Mouse (Mus musculus): ENCODE results near the gene Trim26. TPM values are rescaled to one million over a fixed set of nuclear protein-coding genes. Genes with fewer than 3 reads are reported as not detected.

The Trim26 gene
- polyA plus RNA-seq, 1 experiment from 2014 or later: 17.7 TPM

DNA sequence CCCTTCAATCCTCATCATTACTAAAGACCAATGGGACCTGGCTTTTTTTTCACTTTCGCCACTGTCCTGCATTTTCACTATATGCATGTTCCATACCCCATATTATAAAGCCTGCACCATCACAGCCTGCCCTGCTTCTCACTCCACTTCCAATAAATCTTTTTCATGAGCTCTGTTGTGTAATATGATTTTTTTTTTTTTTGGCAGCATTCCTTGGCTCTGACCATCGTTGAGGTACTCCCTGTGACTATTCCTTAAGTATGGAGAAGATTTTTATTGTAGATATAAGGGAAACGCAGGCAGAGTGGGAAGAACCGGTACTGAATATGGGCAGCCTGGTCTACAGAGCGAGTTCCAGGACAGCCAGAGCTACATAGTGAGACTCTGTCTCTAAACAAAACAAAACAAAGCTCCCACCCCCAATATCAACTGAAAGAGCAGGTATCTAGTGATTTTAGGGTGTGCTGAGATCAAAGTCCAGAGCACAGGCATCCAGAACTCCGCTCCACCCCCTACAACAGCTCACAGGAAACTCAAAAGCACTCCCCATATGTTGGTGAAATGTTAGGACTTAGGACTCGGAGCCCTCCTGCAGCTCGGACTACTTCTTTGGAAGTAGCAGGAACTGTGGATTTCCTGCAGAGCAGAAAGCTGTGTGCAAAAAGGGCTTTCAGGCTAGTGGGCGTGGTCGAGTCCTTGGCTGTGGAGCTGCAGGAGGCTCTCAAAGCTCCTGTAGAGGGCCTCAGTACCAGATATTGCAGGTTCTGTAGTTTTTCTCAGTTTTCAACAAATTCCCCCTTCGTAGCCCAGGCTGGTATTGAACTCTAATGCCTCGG, 1.1 kb upstream of the Trim26 start:
- Histone ChIP-seq H3K36me3 (0 out of 2 replicates have a peak, but pooled peaks cover 5% of the 10 kb centered on the region), H3K9me3 (replicated peaks) (no peaks in the 10 kb centered on the region), H3K9ac (peak overlapping the region; percentile 37; the same call in 1 of the 2 replicates), H3K4me1 (replicated peaks) (peaks cover 14% of the 10 kb centered on the region), H3K4me3 (peak overlapping the region; percentile 73), H3K27me3 (0 out of 2 replicates have a peak, but pooled peaks cover 2% of the 10 kb centered on the region), H3K4me2 (peak overlapping the region; percentile 69), H3K27ac (peak overlapping the region; percentile 96)
- ATAC-seq (replicated peaks; ENCODE audit: insufficient number of reproducible peaks, insufficient read depth, low FRiP score, low read depth): no peak
- 28% methylated on average over 12 of the region's 12 CpGs for WGBS

DNA sequence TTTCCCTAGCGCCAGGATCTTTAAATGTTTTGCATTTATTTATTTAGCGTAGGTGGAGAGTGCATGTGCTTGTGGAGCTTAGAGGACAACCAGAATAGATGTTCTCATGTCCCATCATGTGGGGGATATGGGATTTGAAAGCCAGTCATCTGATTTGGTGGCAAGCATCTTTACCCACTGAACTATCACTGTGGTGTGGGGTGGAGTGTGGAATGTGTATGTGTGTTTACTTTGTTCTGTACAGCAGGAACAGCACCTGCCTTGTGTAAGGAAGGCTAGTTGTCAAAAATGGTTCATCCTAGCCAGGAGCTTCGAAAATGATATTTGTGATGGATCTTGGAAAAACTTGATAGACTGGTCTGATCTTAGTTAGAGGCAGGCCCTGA, 514 bp upstream of the Trim26 start:
- Histone ChIP-seq H3K9me3 (replicated peaks) (no peaks in the 10 kb centered on the region), H3K36me3 (0 out of 2 replicates have a peak, but pooled peaks cover 5% of the 10 kb centered on the region), H3K27me3 (0 out of 2 replicates have a peak, but pooled peaks cover 2% of the 10 kb centered on the region), H3K4me1 (replicated peaks) (peaks cover 14% of the 10 kb centered on the region), H3K4me3 (peak overlapping the region; percentile 73), H3K9ac (peak overlapping the region; percentile 37), H3K4me2 (peak overlapping the region; percentile 69), H3K27ac (peak overlapping the region; percentile 96)
- WGBS: 22% methylated on average over 3 of the region's 3 CpGs
- ATAC-seq (replicated peaks; ENCODE audit: insufficient number of reproducible peaks, insufficient read depth, low FRiP score, low read depth): no peak

DNA sequence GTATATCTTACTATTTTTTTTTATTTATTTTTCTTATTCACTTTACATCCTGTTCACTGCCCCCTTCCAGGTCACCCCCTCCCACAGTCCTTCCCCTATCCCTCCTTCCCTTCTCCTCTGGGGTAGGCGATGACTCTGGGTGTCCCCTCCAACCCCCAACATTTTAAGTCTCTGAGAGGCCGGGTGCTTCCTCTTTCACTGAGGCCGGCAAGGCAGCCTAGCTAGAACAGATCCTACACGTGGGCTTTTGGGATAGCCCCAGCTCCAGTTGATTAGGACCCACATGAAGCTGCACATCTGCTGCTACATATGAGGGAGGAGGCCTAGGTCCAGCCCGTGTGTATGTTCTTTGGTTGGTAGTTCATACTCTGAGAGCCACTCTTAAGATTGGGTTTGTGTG, 2.1 kb downstream of the Trim26 start:
- Histone ChIP-seq H3K27me3 (0 out of 2 replicates have a peak, but pooled peaks cover under 1% of the 10 kb centered on the region), H3K36me3 (0 out of 2 replicates have a peak, but pooled peaks cover 5% of the 10 kb centered on the region), H3K4me2 (no peak overlapping the region), H3K9ac (no peak overlapping the region), H3K4me3 (no peak overlapping the region), H3K9me3 (replicated peaks) (no peaks in the 10 kb centered on the region), H3K4me1 (replicated peaks) (peaks cover 23% of the 10 kb centered on the region), H3K27ac (no peak overlapping the region)
- no peak for ATAC-seq (replicated peaks; ENCODE audit: insufficient number of reproducible peaks, insufficient read depth, low FRiP score, low read depth)
- 77% methylated on average over 5 of the region's 5 CpGs for WGBS

DNA sequence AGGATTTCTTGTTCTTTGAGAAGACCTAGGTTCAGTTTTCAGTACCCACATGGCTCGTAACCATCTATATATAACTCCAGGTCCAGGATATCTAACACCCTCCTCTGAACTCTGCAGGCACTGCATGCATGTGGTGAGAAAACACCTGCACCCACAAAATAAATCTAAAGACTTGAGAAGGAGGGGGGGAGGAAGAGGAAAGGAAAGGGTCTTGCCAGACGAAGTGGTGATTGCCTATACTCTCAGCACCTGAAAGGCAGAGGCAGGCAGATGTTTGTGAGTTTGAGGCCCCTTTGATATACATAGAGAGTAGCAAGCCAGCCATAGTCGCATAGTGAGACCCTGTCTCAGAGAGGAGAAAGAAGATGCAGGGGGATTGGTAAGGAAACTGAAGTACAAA, 3.0 kb downstream of the Trim26 start:
- Histone ChIP-seq H3K4me2 (no peak overlapping the region), H3K9me3 (replicated peaks) (no peaks in the 10 kb centered on the region), H3K4me3 (no peak overlapping the region), H3K27me3 (no peaks in the 10 kb centered on the region), H3K36me3 (0 out of 2 replicates have a peak, but pooled peaks cover 5% of the 10 kb centered on the region), H3K9ac (no peak overlapping the region), H3K27ac (no peak overlapping the region), H3K4me1 (replicated peaks) (peaks cover 32% of the 10 kb centered on the region)
- ATAC-seq (replicated peaks; ENCODE audit: insufficient number of reproducible peaks, insufficient read depth, low FRiP score, low read depth): no peak
- 71% methylated on average over 3 of the region's 3 CpGs for WGBS

DNA sequence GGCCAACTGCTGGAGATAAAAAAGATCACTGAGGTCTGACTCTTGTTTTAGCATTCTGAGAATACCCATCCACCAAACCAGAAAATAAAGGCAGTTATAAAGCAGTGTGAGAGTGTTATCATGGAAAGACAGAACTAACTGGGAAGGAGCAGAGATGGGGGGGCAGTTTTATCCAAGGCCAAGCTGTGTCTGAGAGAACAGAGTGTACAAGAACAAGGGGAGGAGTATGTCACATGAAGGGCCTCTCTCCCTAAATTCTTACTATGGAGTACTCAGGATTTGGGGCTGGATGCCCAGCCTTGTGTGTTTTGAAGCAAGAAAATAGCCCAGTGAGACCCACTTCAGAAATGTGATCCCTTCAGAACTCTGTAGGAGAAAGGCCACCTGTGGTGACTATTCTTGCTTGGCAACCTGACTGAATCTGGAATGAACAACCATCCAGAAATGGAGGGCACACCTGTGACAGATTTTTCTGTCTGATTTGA, 4.1 kb downstream of the Trim26 start:
- Histone ChIP-seq H3K4me1 (replicated peaks) (peaks cover 34% of the 10 kb centered on the region), H3K36me3 (0 out of 2 replicates have a peak, but pooled peaks cover 5% of the 10 kb centered on the region), H3K27ac (no peak overlapping the region), H3K4me3 (no peak overlapping the region), H3K9ac (no peak overlapping the region), H3K27me3 (no peaks in the 10 kb centered on the region), H3K9me3 (replicated peaks) (no peaks in the 10 kb centered on the region), H3K4me2 (no peak overlapping the region)
- ATAC-seq (replicated peaks; ENCODE audit: insufficient number of reproducible peaks, insufficient read depth, low FRiP score, low read depth): no peak

DNA sequence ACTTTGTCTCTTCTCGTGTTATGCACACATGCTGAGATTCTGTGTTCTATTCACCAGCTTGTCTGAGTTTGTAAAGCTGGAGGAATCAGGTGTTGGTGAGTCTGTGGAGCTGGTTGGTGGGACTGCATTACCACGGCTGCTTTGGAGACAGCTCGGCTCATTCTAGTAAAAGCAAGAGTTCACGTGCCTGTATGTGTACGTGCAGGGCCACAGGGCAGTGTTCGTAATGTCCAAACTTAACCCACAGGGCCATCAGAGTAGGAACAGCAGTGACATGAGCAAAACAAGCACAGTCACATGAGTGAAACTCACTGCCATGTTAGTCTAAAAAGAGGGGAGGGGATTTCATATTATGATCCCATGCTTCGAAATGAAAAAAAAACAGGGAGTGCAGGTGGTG, 6.8 kb downstream of the Trim26 start:
- WGBS: 74% methylated on average over 7 of the region's 7 CpGs

DNA sequence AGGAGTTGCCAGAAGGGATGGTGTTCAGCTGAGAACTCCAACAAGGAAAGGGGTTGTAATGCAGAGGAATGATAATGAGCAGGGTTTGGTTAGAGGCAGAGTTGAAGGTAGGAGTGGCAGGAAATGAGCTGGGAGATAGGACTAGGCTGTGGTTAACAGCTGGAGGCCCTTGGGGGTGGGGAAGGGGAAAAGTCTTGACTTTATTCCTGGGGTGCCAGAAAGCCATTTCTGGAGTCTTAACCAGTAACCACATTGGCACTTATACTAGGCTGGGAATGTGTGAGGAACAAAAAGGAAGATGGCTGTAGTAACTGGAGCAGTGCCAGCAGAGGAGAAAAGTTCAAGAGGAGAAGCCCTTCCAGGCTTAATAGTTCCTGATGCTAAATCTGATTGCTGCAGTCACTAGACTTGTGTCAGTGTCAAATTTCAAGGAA, 7.4 kb downstream of the Trim26 start:
- no peak for ATAC-seq (replicated peaks; ENCODE audit: insufficient number of reproducible peaks, insufficient read depth, low FRiP score, low read depth)
- Histone ChIP-seq H3K27ac (0 out of 2 replicates have a peak overlapping the region, but pooled peaks have one; percentile 7), H3K4me1 (replicated peaks) (peaks cover 22% of the 10 kb centered on the region), H3K27me3 (no peaks in the 10 kb centered on the region), H3K9ac (no peak overlapping the region), H3K9me3 (replicated peaks) (no peaks in the 10 kb centered on the region), H3K4me3 (no peak overlapping the region), H3K4me2 (no peak overlapping the region), H3K36me3 (0 out of 2 replicates have a peak, but pooled peaks cover 3% of the 10 kb centered on the region)

More for the DNA sequence above, 6.8 kb downstream of the Trim26 start:
- Histone ChIP-seq H3K27me3 (no peaks in the 10 kb centered on the region), H3K4me1 (replicated peaks) (peaks cover 22% of the 10 kb centered on the region), H3K4me2 (no peak overlapping the region), H3K9me3 (replicated peaks) (no peaks in the 10 kb centered on the region), H3K36me3 (0 out of 2 replicates have a peak, but pooled peaks cover 5% of the 10 kb centered on the region), H3K4me3 (no peak overlapping the region), H3K9ac (no peak overlapping the region), H3K27ac (no peak overlapping the region)
- no peak for ATAC-seq (replicated peaks; ENCODE audit: insufficient number of reproducible peaks, insufficient read depth, low FRiP score, low read depth)

DNA sequence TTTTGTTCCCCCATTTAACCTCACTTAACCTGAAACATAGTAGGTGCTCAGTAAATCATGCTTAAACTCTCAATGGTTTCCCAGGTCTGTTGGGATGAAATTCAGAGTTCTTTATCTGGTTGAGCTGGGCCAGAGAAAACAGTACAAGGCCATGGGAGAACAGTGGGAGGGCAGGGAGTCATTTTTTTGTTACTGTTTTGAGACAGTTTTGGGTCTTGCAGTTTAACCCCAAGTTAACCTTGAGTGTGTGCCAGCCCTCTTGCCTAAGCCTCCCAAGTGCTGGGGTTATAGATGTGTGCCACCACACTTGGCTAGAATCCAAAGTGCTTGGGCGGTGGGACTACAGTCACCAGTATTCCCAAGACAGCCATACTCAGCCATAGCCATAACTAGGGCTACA, 7.8 kb downstream of the Trim26 start:
- Histone ChIP-seq H3K27ac (no peak overlapping the region), H3K9me3 (replicated peaks) (no peaks in the 10 kb centered on the region), H3K27me3 (no peaks in the 10 kb centered on the region), H3K9ac (no peak overlapping the region), H3K4me2 (no peak overlapping the region), H3K4me1 (replicated peaks) (peaks cover 22% of the 10 kb centered on the region), H3K36me3 (no peaks in the 10 kb centered on the region), H3K4me3 (no peak overlapping the region)
- ATAC-seq (replicated peaks; ENCODE audit: insufficient number of reproducible peaks, insufficient read depth, low FRiP score, low read depth): 0 out of 2 replicates have a peak, but pooled peaks have one; percentile 27
- WGBS: 50% methylated on average over 1 of the region's 1 CpGs

DNA sequence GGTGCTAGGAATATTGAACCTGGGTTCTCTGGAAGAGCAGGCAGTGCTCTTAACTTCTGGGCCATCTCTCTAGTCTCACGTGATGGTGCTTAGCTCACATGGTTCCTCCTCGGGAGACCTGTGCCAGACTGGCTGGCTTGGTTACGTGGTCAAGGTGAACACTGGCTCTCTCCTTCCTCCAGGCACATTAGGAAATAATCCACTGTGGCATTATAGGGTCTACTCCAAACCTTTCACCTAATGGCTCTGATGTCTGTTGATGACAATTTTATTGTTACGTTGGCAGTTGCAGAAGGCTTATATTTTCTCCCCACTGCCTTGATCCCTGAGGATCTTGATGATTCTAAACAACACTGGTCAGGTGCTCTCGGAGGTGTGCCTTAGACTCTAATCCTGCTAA, 12.0 kb downstream of the Trim26 start:
- WGBS: 72% methylated on average over 5 of the region's 5 CpGs
- Histone ChIP-seq H3K36me3 (peaks cover 28% of the 10 kb centered on the region), H3K27me3 (no peaks in the 10 kb centered on the region), H3K9me3 (replicated peaks) (no peaks in the 10 kb centered on the region), H3K4me1 (replicated peaks) (peaks cover 16% of the 10 kb centered on the region), H3K9ac (no peak overlapping the region), H3K4me3 (no peak overlapping the region), H3K4me2 (no peak overlapping the region), H3K27ac (no peak overlapping the region)
- no peak for ATAC-seq (replicated peaks; ENCODE audit: insufficient number of reproducible peaks, insufficient read depth, low FRiP score, low read depth)

DNA sequence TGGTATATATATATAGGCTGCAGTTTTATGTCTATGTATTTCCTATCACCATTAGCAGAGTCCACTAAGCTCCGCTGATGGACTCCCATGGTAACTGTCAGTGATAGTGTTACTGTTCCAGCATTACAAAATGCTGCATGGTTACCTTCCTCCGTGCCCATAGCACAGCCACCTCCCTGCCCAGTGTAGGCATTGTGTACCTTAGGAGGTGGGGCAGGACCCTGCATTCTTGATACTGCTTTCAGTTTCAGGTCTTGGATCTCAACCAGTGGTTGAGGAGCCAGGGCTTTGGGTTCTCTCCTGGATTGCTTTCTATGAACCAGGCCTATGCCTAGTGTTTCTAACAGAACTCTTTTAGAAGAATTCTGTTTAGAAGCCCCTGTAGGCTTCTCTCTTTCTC, 13.1 kb downstream of the Trim26 start:
- no peak overlapping the region for H3K4me3 ChIP-seq
- no peak overlapping the region for H3K9ac ChIP-seq
- H3K36me3 ChIP-seq: peaks cover 36% of the 10 kb centered on the region
- ATAC-seq (replicated peaks; ENCODE audit: insufficient number of reproducible peaks, insufficient read depth, low FRiP score, low read depth): no peak
- H3K4me2 ChIP-seq: no peak overlapping the region
- H3K4me1 ChIP-seq (replicated peaks): peaks cover 6% of the 10 kb centered on the region; the same call in 1 of the 2 replicates
- 87% methylated on average over 2 of the region's 2 CpGs for WGBS
- no peak overlapping the region for H3K27ac ChIP-seq
- no peaks in the 10 kb centered on the region for H3K9me3 ChIP-seq (replicated peaks)
- no peaks in the 10 kb centered on the region for H3K27me3 ChIP-seq

DNA sequence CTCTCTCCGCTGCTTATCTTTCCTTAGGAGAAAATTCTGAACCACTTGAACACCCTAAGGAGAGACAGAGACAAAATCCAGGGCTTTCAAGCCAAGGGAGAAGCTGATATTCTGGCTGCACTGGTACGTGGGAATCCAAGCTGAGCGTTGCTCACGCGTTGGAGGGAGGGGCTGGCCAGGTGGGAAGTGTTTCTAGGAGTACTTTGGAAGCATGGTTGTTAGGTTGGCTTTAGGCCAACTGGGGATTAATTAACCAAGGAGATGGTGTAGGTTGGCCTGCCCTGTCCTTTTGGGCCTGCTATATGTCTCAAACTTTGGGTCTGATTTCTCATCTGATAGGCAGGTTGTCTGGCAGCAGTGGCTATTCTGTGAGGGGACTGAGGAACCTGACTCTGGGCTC, 14.3 kb downstream of the Trim26 start:
- no peak overlapping the region for H3K27ac ChIP-seq
- H3K9ac ChIP-seq: no peak overlapping the region
- WGBS: 59% methylated on average over 5 of the region's 5 CpGs
- no peak overlapping the region for H3K4me3 ChIP-seq
- 0 out of 2 replicates have a peak, but pooled peaks cover 2% of the 10 kb centered on the region for H3K4me1 ChIP-seq (replicated peaks)
- H3K27me3 ChIP-seq: no peaks in the 10 kb centered on the region
- no peak overlapping the region for H3K4me2 ChIP-seq
- H3K36me3 ChIP-seq: peaks cover 40% of the 10 kb centered on the region
- no peaks in the 10 kb centered on the region for H3K9me3 ChIP-seq (replicated peaks)
- ATAC-seq (replicated peaks; ENCODE audit: insufficient number of reproducible peaks, insufficient read depth, low FRiP score, low read depth): no peak
